Comparison of ENCODE assay signal across 8 mouse cellular contexts in genomic region chr16:17619198-17620105, GRCm38 (mm10). TPM values are rescaled to one million over a fixed set of nuclear protein-coding genes. Genes with fewer than 3 reads are reported as not detected.
DNase-seq lines count a peak whose midpoint lies in the region; ATAC-seq and TF ChIP-seq lines count a peak whose summit lies in the region.

TSS of gene Smpd4 (plus strand) at chr16:17619354.

- H3K79me2 ChIP-seq in macrophage (ENCODE audit: inconsistent target): peaks cover 21% of the 10 kb centered on the region; the same call in 1 of the 2 replicates

- no peaks in the 10 kb centered on the region for H3K27me3 ChIP-seq in hindbrain, postnatal 0 days (ENCODE audit: insufficient read depth, low read length)

- 3% methylated on average over 60 of the region's 60 CpGs for WGBS in hindbrain, postnatal 0 days
- WGBS in macrophage (ENCODE audit: missing documents): 3% methylated on average over 60 of the region's 60 CpGs

- H3K4me2 ChIP-seq in hindbrain, postnatal 0 days (ENCODE audit: low read depth, low read length): peak within 1 kb of the TSS; percentile 84

- no peak within 1 kb of the TSS for H3K27ac ChIP-seq in cortical plate, adult 2 months (ENCODE audit: insufficient read depth, low read length)
- H3K27ac ChIP-seq in hindbrain, postnatal 0 days: peak within 1 kb of the TSS; percentile 32; the same call in 1 of the 2 replicates
- H3K27ac ChIP-seq in macrophage: peak within 1 kb of the TSS; percentile 2; the same call in 1 of the 2 replicates

- no peaks in the 10 kb centered on the region for H3K9me3 ChIP-seq in hindbrain, postnatal 0 days (ENCODE audit: low read length)

- peak; percentile 87 for DNase-seq in adipocyte (ENCODE audit: low spot score)
- DNase-seq in gastrocnemius, adult 8-10 months (ENCODE audit: low spot score in 2 of 2): peak; percentile 74 to 81
- DNase-seq in hindbrain, postnatal 0 days (ENCODE audit: low spot score): peak; percentile 93
- peak; percentile 87 to 93 for DNase-seq in left cerebral cortex, adult 18-20 months (ENCODE audit: low spot score in 2 of 2)
- peak; percentile 85 for DNase-seq in retina, postnatal 7 days (ENCODE audit: low read depth, low spot score)
- peak; percentile 91 for DNase-seq in urinary bladder, adult 2 months (ENCODE audit: low spot score)

- TF ChIP-seq CTCF in cortical plate, adult 2 months (IDR thresholded peaks at IDR 0.05; ENCODE audit: extremely low read depth, insufficient read depth, low read length): no peak
- no peak for TF ChIP-seq CTCF in hindbrain, postnatal 0 days (IDR thresholded peaks at IDR 0.05; ENCODE audit: low read depth)

- peaks cover 5% of the 10 kb centered on the region; the same call in 1 of the 2 replicates for H3K4me1 ChIP-seq in cortical plate, adult 2 months (ENCODE audit: control insufficient read depth, insufficient read depth, low read length)
- H3K4me1 ChIP-seq in hindbrain, postnatal 0 days (ENCODE audit: insufficient read depth, low read length): no peaks in the 10 kb centered on the region; the same call in 1 of the 2 replicates

- 0 out of 2 replicates have a peak, but pooled peaks cover 7% of the 10 kb centered on the region for H3K36me3 ChIP-seq in hindbrain, postnatal 0 days (ENCODE audit: insufficient read depth, low read length)
- H3K36me3 ChIP-seq in macrophage (ENCODE audit: inconsistent target): no peaks in the 10 kb centered on the region

- ATAC-seq in hindbrain, postnatal 0 days: peak; percentile 82

- TF ChIP-seq POLR2A in cortical plate, adult 2 months (IDR thresholded peaks at IDR 0.05; ENCODE audit: extremely low read depth, insufficient read depth, low read length): no peak

- peak within 1 kb of the TSS; percentile 93 for H3K4me3 ChIP-seq in cortical plate, adult 2 months (ENCODE audit: insufficient read depth, low read length)
- H3K4me3 ChIP-seq in hindbrain, postnatal 0 days (ENCODE audit: low read length): peak within 1 kb of the TSS; percentile 96
- peak within 1 kb of the TSS; percentile 81 for H3K4me3 ChIP-seq in macrophage (ENCODE audit: inconsistent target)

- H3K9ac ChIP-seq in hindbrain, postnatal 0 days (replicated peaks; ENCODE audit: low read length): peak within 1 kb of the TSS; percentile 87

RNA-seq across cellular contexts. Expression of gene Smpd4, which starts in this region (rescaled TPM):
- polyA plus RNA-seq in cortical plate, adult 2 months (2012; rRNA removed): 196 and 203 TPM in 2 replicates
- total RNA-seq in gastrocnemius, adult 8-10 months (2022): 10 to 100 TPM in 3 of 4 experiments, 1 to 10 TPM in 1; 8.8 to 13.8 (median 12.1) TPM
- 62.4 and 67.4 TPM in 2 replicates for total RNA-seq in hindbrain, postnatal 0 days (2014; rRNA removed)
- polyA plus RNA-seq in hindbrain, postnatal 0 days (2015; fragmentation: Nextera tagmentation; extraction: Ambion mirVana): 21.7 and 23.8 TPM in 2 replicates
- total RNA-seq in left cerebral cortex, adult 18-20 months (2021): 10 to 100 TPM; 68.2 to 72.7 TPM
- 10 to 100 TPM; 23.3 to 62.9 (median 50.7) TPM for total RNA-seq in macrophage (2018; cell fraction: chromatin; rRNA removed)
- 10 to 100 TPM in 21 of 26 experiments, 1 to 10 TPM in 5; 8.0 to 19.9 (median 12.1) TPM for total RNA-seq in macrophage (2018; cell fraction: cytosol; rRNA removed)
- 10 to 100 TPM; 15.0 to 51.5 (median 25.6) TPM for total RNA-seq in macrophage (2018; cell fraction: nucleus; rRNA removed)
- polyA plus RNA-seq in macrophage (2018): 14.6 to 28.0 TPM (median 20.8 TPM) in 3 replicates
- 33.1 and 36.3 TPM in 2 replicates for polyA plus RNA-seq in urinary bladder, adult 2 months (2012; rRNA removed)
